Mouse (Mus musculus) right cerebral cortex, postnatal 36 days (tissue): ENCODE results near the gene Gm30737.
"Not testable (repeated sequence)": the region's sequence is repeated elsewhere in the genome, so short reads cannot be mapped to it uniquely, and the experiment has no call there.

Experiments
- DNase-seq, 2 experiments: peaks; one replicate each; pipeline ENCODE4 v3.0.0; 2022; ENCODE audit warnings: low spot score in 2 of 2, mixed read lengths in 1 of 2

Gene Gm30737

GRCm38 (mm10) chrY:14400410-14400809 lies at the start of gene Gm30737:
Gm30737 (plus strand) TSS chrY:14400710.
- DNase-seq: not testable (repeated sequence)
